In the genomic region with DNA sequence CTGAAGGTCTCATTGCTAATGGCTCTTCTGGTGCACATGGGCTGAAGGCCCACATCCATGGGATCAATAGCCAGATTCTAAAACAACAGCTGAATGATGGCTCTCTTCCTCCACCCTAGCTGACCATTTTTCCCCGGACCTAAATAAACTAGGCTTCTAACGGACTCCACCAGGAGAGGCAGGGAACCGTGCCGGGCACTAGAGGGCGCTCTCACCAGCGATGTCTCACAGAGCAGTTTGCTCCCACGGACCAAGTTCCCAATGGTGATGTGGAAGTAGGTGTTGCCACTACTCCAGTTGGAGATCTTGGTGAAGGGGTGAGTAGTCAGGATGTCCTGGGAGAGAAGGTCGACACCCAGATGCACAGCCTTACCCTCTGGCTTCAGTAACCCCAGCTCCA, we compare ENCODE assay signal across 10 mouse cellular contexts.
A peak's percentile ranks its signal among the peaks of the same experiment; 100 is the strongest.
DNase-seq lines count a peak whose midpoint lies in the region; ATAC-seq lines count a peak whose summit lies in the region.
"Had no signal": no experiment of that assay in that cellular context is flagged by ENCODE, and none has a peak within 500 bp of the region (broad histone marks: within the 10 kb centered on the region; RNA-seq: fewer than 3 reads in every experiment).

No protein-coding gene starts in this region.

- 20% methylated on average over 8 of the region's 8 CpGs for whole genome bisulfite sequencing in forebrain, embryonic 12.5 days
- 18% methylated on average over 8 of the region's 8 CpGs for WGBS in forebrain, embryonic 16.5 days

- peak; percentile 54 for DNase-seq in ovary, postnatal 36 days (ENCODE audit: low spot score)
- DNase-seq in ovary, postnatal 10 days (ENCODE audit: low spot score): no peak
- peak; percentile 76 for DNase-seq in embryo, embryonic 10 days (ENCODE audit: low spot score)
- DNase-seq in kidney, postnatal 14 days: peak; percentile 34
- DNase-seq in lung, postnatal 4 days: peak; percentile 45 to 66
- DNase-seq in thymus, postnatal 36 days: peak; percentile 34 to 47
- DNase-seq: liver, embryonic 13.5 days had no signal

- H3K4me1 ChIP-seq in forebrain, embryonic 12.5 days: no peaks in the 10 kb centered on the region
- H3K4me1 ChIP-seq in forebrain, embryonic 16.5 days (replicated peaks; ENCODE audit: control insufficient read depth, insufficient read depth, low read length): no peaks in the 10 kb centered on the region
- H3K4me1 ChIP-seq: liver, embryonic 13.5 days had no signal

- no peaks in the 10 kb centered on the region for H3K9me3 ChIP-seq in forebrain, embryonic 12.5 days
- H3K9me3 ChIP-seq in forebrain, embryonic 16.5 days (ENCODE audit: control insufficient read depth, low read length): no peaks in the 10 kb centered on the region
- H3K9me3 ChIP-seq: liver, embryonic 13.5 days had no signal

- no peak overlapping the region for H3K4me3 ChIP-seq in forebrain, embryonic 12.5 days (replicated peaks)
- no peak overlapping the region for H3K4me3 ChIP-seq in forebrain, embryonic 16.5 days (replicated peaks; ENCODE audit: low read length)
- H3K4me3 ChIP-seq: erythroblast, embryonic 14.5 days; liver, embryonic 13.5 days had no signal

- H3K27me3 ChIP-seq in forebrain, embryonic 12.5 days: no peaks in the 10 kb centered on the region
- no peaks in the 10 kb centered on the region for H3K27me3 ChIP-seq in forebrain, embryonic 16.5 days (replicated peaks; ENCODE audit: control insufficient read depth, insufficient read depth, low read length)
- H3K27me3 ChIP-seq: liver, embryonic 13.5 days had no signal

- no peaks in the 10 kb centered on the region for H3K36me3 ChIP-seq in forebrain, embryonic 12.5 days (replicated peaks)
- H3K36me3 ChIP-seq in forebrain, embryonic 16.5 days (ENCODE audit: control insufficient read depth, insufficient read depth): no peaks in the 10 kb centered on the region

- H3K27ac ChIP-seq in forebrain, embryonic 12.5 days: no peak overlapping the region
- H3K27ac ChIP-seq in forebrain, embryonic 16.5 days (ENCODE audit: low read length): no peak overlapping the region
- H3K27ac ChIP-seq: liver, embryonic 13.5 days had no signal

- 0 out of 2 replicates have a peak, but pooled peaks have one; percentile 17 for ATAC-seq in forebrain, embryonic 12.5 days (ENCODE audit: low FRiP score)
- no peak for ATAC-seq in forebrain, embryonic 16.5 days

- no peak overlapping the region for H3K4me2 ChIP-seq in forebrain, embryonic 12.5 days
- H3K4me2 ChIP-seq in forebrain, embryonic 16.5 days (ENCODE audit: low read length): no peak overlapping the region
- H3K4me2 ChIP-seq: liver, embryonic 13.5 days had no signal

- no peak overlapping the region for H3K9ac ChIP-seq in forebrain, embryonic 12.5 days
- no peak overlapping the region for H3K9ac ChIP-seq in forebrain, embryonic 16.5 days (replicated peaks; ENCODE audit: low read depth, low read length)
- H3K9ac ChIP-seq: liver, embryonic 13.5 days had no signal
